Mouse (Mus musculus): Measurements from ENCODE around the gene Nos1. TPM values are rescaled to one million over a fixed set of nuclear protein-coding genes. Genes with fewer than 3 reads are reported as not detected.

Nos1 gene
- polyA plus RNA-seq, 1 experiment, result 0.15 TPM

DNA sequence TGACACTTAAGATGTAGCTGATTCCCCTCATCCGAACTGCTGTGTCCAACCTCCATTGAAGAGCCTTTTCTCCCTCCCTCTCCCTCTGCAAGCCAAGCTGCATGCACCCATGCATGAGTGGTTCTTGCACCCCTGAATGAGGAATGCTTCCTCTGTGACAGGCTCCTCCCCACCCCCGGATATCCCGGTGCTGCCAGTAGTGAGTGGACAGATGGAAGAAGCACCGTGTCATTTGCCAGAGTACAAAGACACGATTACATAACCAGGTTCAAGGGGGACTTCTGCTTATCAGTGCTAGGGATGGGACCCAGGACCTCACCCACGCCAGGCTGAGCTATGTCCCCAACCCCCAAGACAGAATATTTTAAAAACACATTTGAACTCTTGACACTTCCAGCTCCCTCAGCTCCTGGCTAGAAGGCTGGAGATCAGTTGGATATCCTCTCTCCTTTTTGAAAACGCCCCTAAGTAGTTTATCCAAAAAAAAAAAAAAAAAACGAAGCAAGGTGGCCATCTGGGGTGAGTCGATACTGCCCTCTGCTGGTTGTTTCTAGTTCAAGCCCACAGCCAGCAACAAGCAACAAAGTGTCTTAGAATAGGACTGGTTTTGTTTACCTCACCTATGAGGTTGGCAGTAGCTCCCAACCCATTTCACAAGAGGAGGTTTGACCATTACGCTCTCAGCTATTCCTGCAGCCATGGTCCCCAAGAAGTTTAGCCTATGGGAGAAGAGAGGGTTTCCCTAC lies 175.0 kb downstream of the Nos1 start:
- no peaks in the 10 kb centered on the region; the same call in 1 of the 2 replicates for H3K4me1 ChIP-seq (ENCODE audit: control insufficient read depth, insufficient read depth, low read length)
- TF ChIP-seq CTCF (IDR thresholded peaks at IDR 0.05; ENCODE audit: control insufficient read depth, insufficient read depth, low read length) (peak; percentile 58), POLR2A (IDR thresholded peaks at IDR 0.05; ENCODE audit: borderline replicate concordance, control insufficient read depth, low read depth, low read length) (no peak)
- H3K4me3 ChIP-seq (replicated peaks; ENCODE audit: control insufficient read depth, low read depth, low read length), result no peak overlapping the region
- WGBS, result 17% methylated on average over 10 of the region's 10 CpGs
- no peak overlapping the region for H3K27ac ChIP-seq (ENCODE audit: control insufficient read depth, insufficient read depth, low read depth, low read length, poor library complexity)

DNA sequence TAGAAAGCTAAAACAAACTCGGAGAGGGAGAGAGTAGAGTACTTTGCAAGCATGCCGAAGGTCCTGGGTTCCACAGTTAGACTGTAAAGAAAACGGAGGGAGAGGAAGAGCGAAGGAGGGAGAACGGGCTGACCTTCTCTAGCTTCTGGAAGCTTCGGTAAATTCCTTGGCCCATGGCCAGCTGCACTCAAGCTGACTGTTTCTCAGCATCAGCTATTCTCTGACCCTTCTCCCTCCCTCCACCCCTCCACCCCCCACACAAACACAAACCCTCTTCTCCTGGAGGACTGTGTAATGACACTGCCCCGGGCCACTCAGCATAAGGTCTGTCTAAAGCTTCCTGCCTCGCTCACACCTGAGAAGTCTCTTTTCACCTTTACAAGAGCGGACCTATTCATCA lies 183.9 kb downstream of the Nos1 start:
- Histone ChIP-seq H3K27ac (ENCODE audit: control insufficient read depth, insufficient read depth, low read depth, low read length, poor library complexity) (no peak overlapping the region), H3K4me1 (ENCODE audit: control insufficient read depth, insufficient read depth, low read length) (no peaks in the 10 kb centered on the region), H3K4me3 (replicated peaks; ENCODE audit: control insufficient read depth, low read depth, low read length) (no peak overlapping the region)
- 64% methylated on average over 9 of the region's 9 CpGs for WGBS
- TF ChIP-seq CTCF (IDR thresholded peaks at IDR 0.05; ENCODE audit: control insufficient read depth, insufficient read depth, low read length) (no peak), POLR2A (IDR thresholded peaks at IDR 0.05; ENCODE audit: borderline replicate concordance, control insufficient read depth, low read depth, low read length) (no peak)

GRCm38 (mm10) chr5:117966956-117967355 lies 186.1 kb downstream of the Nos1 start:
- H3K27ac ChIP-seq (ENCODE audit: control insufficient read depth, insufficient read depth, low read depth, low read length, poor library complexity), result no peak overlapping the region
- H3K4me3 ChIP-seq (replicated peaks; ENCODE audit: control insufficient read depth, low read depth, low read length), result no peak overlapping the region
- WGBS, result 84% methylated on average over 9 of the region's 9 CpGs
- TF ChIP-seq CTCF (IDR thresholded peaks at IDR 0.05; ENCODE audit: control insufficient read depth, insufficient read depth, low read length) (no peak), POLR2A (IDR thresholded peaks at IDR 0.05; ENCODE audit: borderline replicate concordance, control insufficient read depth, low read depth, low read length) (no peak)
- no peaks in the 10 kb centered on the region for H3K4me1 ChIP-seq (ENCODE audit: control insufficient read depth, insufficient read depth, low read length)

GRCm38 (mm10) chr5:117967659-117968069 lies 186.8 kb downstream of the Nos1 start:
- TF ChIP-seq POLR2A (IDR thresholded peaks at IDR 0.05; ENCODE audit: borderline replicate concordance, control insufficient read depth, low read depth, low read length) (no peak), CTCF (IDR thresholded peaks at IDR 0.05; ENCODE audit: control insufficient read depth, insufficient read depth, low read length) (no peak)
- Histone ChIP-seq H3K27ac (ENCODE audit: control insufficient read depth, insufficient read depth, low read depth, low read length, poor library complexity) (no peak overlapping the region), H3K4me3 (replicated peaks; ENCODE audit: control insufficient read depth, low read depth, low read length) (no peak overlapping the region), H3K4me1 (ENCODE audit: control insufficient read depth, insufficient read depth, low read length) (no peaks in the 10 kb centered on the region)
- 40% methylated on average over 4 of the region's 4 CpGs for WGBS

- no peaks in the 10 kb centered on the region for H3K4me1 ChIP-seq (ENCODE audit: control insufficient read depth, insufficient read depth, low read length)
- no peak overlapping the region for H3K4me3 ChIP-seq (replicated peaks; ENCODE audit: control insufficient read depth, low read depth, low read length)
- TF ChIP-seq CTCF (IDR thresholded peaks at IDR 0.05; ENCODE audit: control insufficient read depth, insufficient read depth, low read length) (no peak), POLR2A (IDR thresholded peaks at IDR 0.05; ENCODE audit: borderline replicate concordance, control insufficient read depth, low read depth, low read length) (no peak)
- no peak overlapping the region for H3K27ac ChIP-seq (ENCODE audit: control insufficient read depth, insufficient read depth, low read depth, low read length, poor library complexity)
- 79% methylated on average over 10 of the region's 10 CpGs for WGBS
These were observed 189.0 kb downstream of the Nos1 start for GRCm38 (mm10) chr5:117969681-117970427.

DNA sequence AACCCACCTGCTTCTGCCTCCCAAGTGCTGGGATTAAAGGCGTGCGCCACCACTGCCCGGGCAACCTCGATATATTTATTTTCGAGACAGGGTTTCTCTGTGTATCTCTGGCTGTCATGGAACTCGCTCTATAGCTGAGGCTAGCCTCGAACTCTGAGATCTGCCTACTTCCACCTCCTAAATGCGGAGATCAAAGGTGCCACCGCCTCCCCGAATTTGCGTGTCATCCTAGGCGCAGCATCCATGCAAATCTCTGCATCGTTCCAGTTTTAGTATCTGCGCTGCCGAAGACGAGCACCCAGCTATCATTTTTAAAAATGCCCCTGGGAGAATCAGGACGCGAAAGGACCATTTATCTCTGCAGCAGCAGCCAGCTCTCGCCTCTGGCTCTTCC lies 195.4 kb downstream of the Nos1 start:
- WGBS, result 27% methylated on average over 19 of the region's 19 CpGs
- TF ChIP-seq CTCF (IDR thresholded peaks at IDR 0.05; ENCODE audit: control insufficient read depth, insufficient read depth, low read length), result no peak
- TF ChIP-seq POLR2A (IDR thresholded peaks at IDR 0.05; ENCODE audit: borderline replicate concordance, control insufficient read depth, low read depth, low read length), result no peak
- Histone ChIP-seq H3K4me1 (ENCODE audit: control insufficient read depth, insufficient read depth, low read length) (peaks cover 2% of the 10 kb centered on the region; the same call in 1 of the 2 replicates), H3K4me3 (replicated peaks; ENCODE audit: control insufficient read depth, low read depth, low read length) (peak overlapping the region; percentile 73), H3K27ac (ENCODE audit: control insufficient read depth, insufficient read depth, low read depth, low read length, poor library complexity) (no peak overlapping the region)

- H3K4me1 ChIP-seq (ENCODE audit: control insufficient read depth, insufficient read depth, low read length), result peaks cover 2% of the 10 kb centered on the region; the same call in 1 of the 2 replicates
- H3K27ac ChIP-seq (ENCODE audit: control insufficient read depth, insufficient read depth, low read depth, low read length, poor library complexity), result no peak within 1 kb of the TSS
- whole genome bisulfite sequencing, result under 1% methylated on average over 88 of the region's 88 CpGs
- H3K4me3 ChIP-seq (replicated peaks; ENCODE audit: control insufficient read depth, low read depth, low read length), result peak within 1 kb of the TSS; percentile 73
- TF ChIP-seq POLR2A (IDR thresholded peaks at IDR 0.05; ENCODE audit: borderline replicate concordance, control insufficient read depth, low read depth, low read length) (peak; percentile 39; the same call in 1 of the 2 replicates), CTCF (IDR thresholded peaks at IDR 0.05; ENCODE audit: control insufficient read depth, insufficient read depth, low read length) (no peak)
These were observed 196.0 kb downstream of the Nos1 start, which contains the start of gene Fbxo21 for GRCm38 (mm10) chr5:117976657-117977500. TSS of gene Fbxo21 (plus strand) at chr5:117976730.
